Mouse (Mus musculus): Measurements from ENCODE around the gene Mep1a.

DNA sequence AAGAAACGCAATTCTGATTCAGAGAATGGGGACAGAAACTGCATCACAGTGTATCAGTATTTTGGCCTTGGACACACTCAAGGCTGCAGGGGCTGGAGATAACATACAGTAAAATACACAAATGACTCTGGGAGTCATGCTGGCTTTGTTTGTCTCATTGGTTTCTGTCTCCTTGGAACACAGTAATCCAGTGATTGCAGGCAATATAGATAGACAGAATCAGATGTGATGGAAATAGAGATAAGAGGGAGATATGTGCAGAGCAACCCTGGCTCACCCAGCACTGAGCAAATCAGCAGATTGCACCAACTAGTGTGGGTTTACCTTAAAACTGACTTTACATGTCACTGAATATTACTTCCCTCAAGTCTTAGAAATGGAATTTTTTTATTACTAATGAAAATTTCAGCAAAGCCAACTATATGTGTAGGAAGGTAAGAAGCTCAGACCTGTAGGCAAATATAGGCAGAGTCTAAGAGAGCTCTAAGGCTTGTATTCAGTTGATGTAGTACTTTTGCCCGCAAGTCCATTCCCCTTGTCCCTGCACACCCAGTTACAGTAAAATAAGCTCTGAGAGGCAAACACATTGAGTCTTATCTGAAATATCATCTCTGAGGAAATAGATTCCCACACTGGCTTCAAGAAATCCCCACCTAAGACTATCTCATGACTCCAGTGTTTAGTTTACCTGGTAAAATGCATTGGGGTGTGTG lies 14.0 kb downstream of the Mep1a start:
- no peak for TF ChIP-seq CTCF (IDR thresholded peaks at IDR 0.05; ENCODE audit: borderline replicate concordance, control insufficient read depth, extremely low read depth, insufficient read depth, low read length, poor library complexity)
- no peak for TF ChIP-seq POLR2A (IDR thresholded peaks at IDR 0.05; ENCODE audit: control insufficient read depth, extremely low read depth, insufficient read depth, low read length, poor library complexity)

All from thymus, adult 2 months (tissue).